Mouse (Mus musculus): ENCODE results near the gene Ereg. TPM values are rescaled to one million over a fixed set of nuclear protein-coding genes. Genes with fewer than 3 reads are reported as not detected.

Ereg gene
- polyA plus RNA-seq, 1 experiment from 2014 or later: not detected

DNA sequence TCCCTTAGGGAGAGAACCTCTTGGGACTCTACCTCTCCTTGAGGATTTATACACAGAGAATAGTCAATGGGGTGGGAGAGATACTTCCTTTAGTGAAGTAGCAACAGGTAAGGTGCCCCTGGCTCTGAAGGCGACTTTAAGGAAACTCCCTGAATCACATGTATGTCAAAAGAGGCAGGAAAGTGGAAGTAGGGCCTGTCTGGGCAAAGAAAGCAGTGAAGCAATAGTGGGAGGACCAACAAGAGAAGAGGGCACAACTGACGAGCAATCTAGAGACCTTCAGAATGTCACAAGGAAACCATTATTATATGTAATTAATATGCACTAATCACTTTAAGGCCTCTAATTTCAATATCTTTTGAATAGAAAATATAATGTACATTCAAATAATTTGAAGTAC, 39.5 kb downstream of the Ereg start:
- Histone ChIP-seq H3K4me3 (replicated peaks) (no peak overlapping the region), H3K27ac (replicated peaks) (no peak overlapping the region), H3K9me3 (replicated peaks) (no peaks in the 10 kb centered on the region), H3K9ac (replicated peaks) (no peak overlapping the region), H3K4me1 (no peaks in the 10 kb centered on the region), H3K36me3 (no peaks in the 10 kb centered on the region), H3K27me3 (replicated peaks) (no peaks in the 10 kb centered on the region), H3K4me2 (no peak overlapping the region)
- no peak for ATAC-seq (ENCODE audit: low FRiP score)
- 86% methylated on average over 2 of the region's 2 CpGs for WGBS

DNA sequence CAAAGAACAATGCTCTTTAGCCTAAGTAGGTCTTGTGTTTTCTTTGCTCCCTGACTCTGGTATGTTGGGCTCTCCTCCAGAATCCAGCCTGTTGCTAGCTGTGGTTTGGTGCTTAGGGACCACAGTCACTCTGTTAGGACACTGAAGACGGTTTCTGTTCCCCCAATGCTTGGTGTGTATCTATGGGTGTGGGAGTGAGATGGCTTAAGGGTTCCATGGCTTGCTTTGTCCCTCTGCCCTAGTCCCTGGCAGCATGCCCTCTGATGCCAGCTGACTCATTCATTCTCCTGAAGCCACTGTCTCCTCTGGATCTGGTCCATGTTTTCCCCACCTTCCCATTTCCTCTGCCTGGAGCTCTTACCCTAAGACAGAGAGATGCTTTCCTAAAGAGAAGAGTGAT, 40.2 kb downstream of the Ereg start:
- 69% methylated on average over 1 of the region's 1 CpGs for WGBS
- Histone ChIP-seq H3K4me3 (replicated peaks) (no peak overlapping the region), H3K9ac (replicated peaks) (no peak overlapping the region), H3K27me3 (replicated peaks) (no peaks in the 10 kb centered on the region), H3K36me3 (no peaks in the 10 kb centered on the region), H3K4me1 (no peaks in the 10 kb centered on the region), H3K9me3 (replicated peaks) (no peaks in the 10 kb centered on the region), H3K4me2 (no peak overlapping the region), H3K27ac (replicated peaks) (no peak overlapping the region)
- no peak for ATAC-seq (ENCODE audit: low FRiP score)

DNA sequence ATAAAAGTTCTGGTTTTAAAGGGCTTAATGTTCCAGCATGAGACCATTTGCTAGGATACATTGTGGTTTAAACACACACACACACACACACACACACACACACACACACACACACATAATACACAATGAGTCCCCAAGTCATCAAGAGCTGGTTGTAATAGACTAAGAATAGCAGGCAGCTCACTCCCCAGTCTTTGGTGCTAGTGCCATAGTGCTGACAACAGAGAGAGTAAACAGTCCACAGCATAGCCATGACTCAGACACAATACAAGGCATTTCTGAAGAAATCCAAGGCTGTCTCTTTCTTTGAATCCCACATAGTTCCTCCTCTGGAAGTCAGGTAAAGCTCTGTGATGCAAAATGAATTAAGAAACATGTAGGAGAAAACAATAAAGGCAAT, 44.2 kb downstream of the Ereg start:
- no peaks in the 10 kb centered on the region for H3K27me3 ChIP-seq (replicated peaks)
- H3K4me3 ChIP-seq (replicated peaks): no peak overlapping the region
- no peak overlapping the region for H3K4me2 ChIP-seq
- no peak overlapping the region for H3K9ac ChIP-seq (replicated peaks)
- H3K36me3 ChIP-seq: no peaks in the 10 kb centered on the region
- no peak overlapping the region for H3K27ac ChIP-seq (replicated peaks)
- H3K4me1 ChIP-seq: no peaks in the 10 kb centered on the region
- H3K9me3 ChIP-seq (replicated peaks): no peaks in the 10 kb centered on the region
- ATAC-seq (ENCODE audit: low FRiP score): no peak

DNA sequence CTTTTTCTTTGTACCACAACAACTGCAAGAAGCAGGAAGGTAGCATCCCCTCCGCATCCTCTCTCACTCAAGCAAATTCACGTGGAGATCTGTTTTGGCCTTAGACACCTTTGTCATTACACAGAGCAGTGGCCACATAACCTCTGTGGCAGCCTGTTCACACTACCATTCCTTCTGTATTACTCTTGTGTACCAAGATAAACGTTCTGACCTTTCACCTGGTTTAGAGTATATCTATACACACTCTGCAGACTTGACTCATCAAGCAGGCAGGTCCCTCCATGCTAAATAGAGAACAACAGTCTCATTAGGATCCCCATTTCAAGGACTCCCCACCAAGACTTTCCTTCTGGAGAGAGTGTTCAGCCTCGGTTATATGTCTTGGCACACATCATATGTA, 49.0 kb downstream of the Ereg start:
- H3K4me3 ChIP-seq (replicated peaks): no peak overlapping the region
- no peaks in the 10 kb centered on the region for H3K9me3 ChIP-seq (replicated peaks)
- ATAC-seq (ENCODE audit: low FRiP score): no peak
- 78% methylated on average over 4 of the region's 4 CpGs for WGBS
- H3K4me1 ChIP-seq: no peaks in the 10 kb centered on the region
- no peak overlapping the region for H3K4me2 ChIP-seq
- H3K36me3 ChIP-seq: no peaks in the 10 kb centered on the region
- H3K27me3 ChIP-seq (replicated peaks): no peaks in the 10 kb centered on the region
- H3K27ac ChIP-seq (replicated peaks): no peak overlapping the region
- no peak overlapping the region for H3K9ac ChIP-seq (replicated peaks)

DNA sequence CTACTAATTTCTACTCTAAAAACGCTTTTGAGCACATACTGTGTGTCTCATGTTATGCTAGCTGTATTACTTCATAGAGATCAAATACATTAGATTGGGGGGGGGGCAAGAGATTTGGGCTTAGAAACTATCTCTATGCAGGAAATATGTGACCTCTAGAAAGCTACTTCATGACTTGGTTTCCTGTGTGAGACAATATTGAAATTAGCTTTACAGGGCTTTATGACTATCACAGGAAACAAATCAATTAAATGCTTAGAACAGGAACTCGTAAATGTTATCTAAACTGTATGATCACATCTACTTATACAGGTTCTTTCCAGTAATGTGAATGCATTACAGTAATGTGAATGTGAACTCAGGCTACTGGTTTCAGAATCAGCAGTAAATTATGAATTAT, 49.7 kb downstream of the Ereg start:
- no peaks in the 10 kb centered on the region for H3K4me1 ChIP-seq
- WGBS: 87% methylated on average over 2 of the region's 2 CpGs
- no peak overlapping the region for H3K4me2 ChIP-seq
- no peaks in the 10 kb centered on the region for H3K36me3 ChIP-seq
- H3K27ac ChIP-seq (replicated peaks): no peak overlapping the region
- no peak overlapping the region for H3K9ac ChIP-seq (replicated peaks)
- no peak for ATAC-seq (ENCODE audit: low FRiP score)
- H3K27me3 ChIP-seq (replicated peaks): no peaks in the 10 kb centered on the region
- no peak overlapping the region for H3K4me3 ChIP-seq (replicated peaks)
- H3K9me3 ChIP-seq (replicated peaks): no peaks in the 10 kb centered on the region

DNA sequence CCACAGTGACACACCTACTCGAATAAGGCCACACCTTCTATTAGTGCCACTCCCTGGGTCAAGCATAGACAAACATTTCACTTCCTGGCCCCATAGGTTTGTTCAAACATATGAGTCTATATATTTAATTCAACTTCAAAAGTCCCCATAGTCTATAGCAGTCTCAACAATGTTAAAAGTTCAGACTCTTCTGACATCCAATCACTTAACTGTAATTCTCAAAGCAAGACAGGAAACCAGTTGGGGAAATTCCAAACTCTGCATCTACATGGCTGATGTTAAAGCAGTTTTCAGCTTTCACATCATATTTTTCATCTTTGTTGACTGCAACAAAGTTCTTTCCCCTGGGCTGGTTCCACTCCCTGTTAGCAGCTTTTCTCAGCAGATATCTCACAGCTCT, 52.2 kb downstream of the Ereg start:
- ATAC-seq (ENCODE audit: low FRiP score): no peak
- no peaks in the 10 kb centered on the region for H3K27me3 ChIP-seq (replicated peaks)
- no peaks in the 10 kb centered on the region for H3K9me3 ChIP-seq (replicated peaks)
- H3K4me1 ChIP-seq: no peaks in the 10 kb centered on the region
- H3K9ac ChIP-seq (replicated peaks): no peak overlapping the region
- H3K4me2 ChIP-seq: no peak overlapping the region
- no peak overlapping the region for H3K27ac ChIP-seq (replicated peaks)
- no peaks in the 10 kb centered on the region for H3K36me3 ChIP-seq
- no peak overlapping the region for H3K4me3 ChIP-seq (replicated peaks)
- WGBS: 89% methylated on average over 1 of the region's 1 CpGs

DNA sequence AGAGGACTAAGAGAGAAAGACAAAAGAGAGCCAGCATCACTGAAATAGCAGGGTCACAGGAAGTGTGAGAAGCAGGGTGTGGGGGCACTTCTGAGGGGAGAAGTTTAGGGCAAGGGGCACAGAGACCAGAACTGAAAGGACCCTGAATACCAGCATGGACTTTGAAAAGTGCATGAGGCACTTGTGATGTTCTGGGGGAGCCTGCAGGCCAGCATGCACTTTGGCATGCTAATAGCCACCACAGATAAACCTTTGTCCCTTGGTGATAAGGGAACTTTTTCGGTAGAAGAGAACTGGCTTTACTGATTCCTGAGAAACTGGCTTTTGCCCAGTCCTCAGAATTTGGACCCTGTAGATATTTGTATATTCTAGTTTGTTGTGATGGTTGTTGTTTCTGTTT, 60.5 kb downstream of the Ereg start:
- H3K4me1 ChIP-seq: peaks cover 7% of the 10 kb centered on the region
- H3K4me3 ChIP-seq (replicated peaks): no peak overlapping the region
- peaks cover 6% of the 10 kb centered on the region for H3K27me3 ChIP-seq (replicated peaks)
- H3K9ac ChIP-seq (replicated peaks): no peak overlapping the region
- H3K27ac ChIP-seq (replicated peaks): no peak overlapping the region
- no peaks in the 10 kb centered on the region for H3K36me3 ChIP-seq
- ATAC-seq (ENCODE audit: low FRiP score): no peak
- 36% methylated on average over 1 of the region's 1 CpGs for WGBS
- no peak overlapping the region for H3K4me2 ChIP-seq
- H3K9me3 ChIP-seq (replicated peaks): no peaks in the 10 kb centered on the region

DNA sequence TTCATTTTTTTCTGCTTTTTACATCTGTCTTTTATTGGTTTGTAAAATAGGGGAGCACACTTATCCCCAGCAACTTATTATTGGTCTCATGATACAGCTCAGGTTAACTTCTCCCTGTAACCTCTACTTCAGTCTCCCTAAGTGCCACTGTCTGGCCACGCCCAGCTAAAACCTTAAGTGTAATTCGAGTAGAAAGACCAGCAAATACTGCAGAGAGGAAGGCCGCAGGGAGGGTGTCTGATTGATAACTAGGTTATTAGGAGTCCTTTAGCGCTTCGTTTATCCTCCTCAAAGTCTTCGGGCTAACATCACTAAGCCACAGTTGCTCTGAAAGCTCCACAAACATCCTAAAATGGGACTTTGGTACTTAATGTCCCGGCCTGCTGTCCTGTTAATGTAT, 64.5 kb downstream of the Ereg start:
- peaks cover 8% of the 10 kb centered on the region for H3K4me1 ChIP-seq
- H3K9me3 ChIP-seq (replicated peaks): no peaks in the 10 kb centered on the region
- WGBS: 5% methylated on average over 7 of the region's 7 CpGs
- H3K36me3 ChIP-seq: no peaks in the 10 kb centered on the region
- peak; percentile 8; the same call in 1 of the 2 replicates for ATAC-seq (ENCODE audit: low FRiP score)
- H3K4me2 ChIP-seq: peak overlapping the region; percentile 97
- no peak overlapping the region for H3K9ac ChIP-seq (replicated peaks)
- no peak overlapping the region for H3K27ac ChIP-seq (replicated peaks)
- H3K4me3 ChIP-seq (replicated peaks): peak overlapping the region; percentile 63
- H3K27me3 ChIP-seq (replicated peaks): peaks cover 21% of the 10 kb centered on the region

DNA sequence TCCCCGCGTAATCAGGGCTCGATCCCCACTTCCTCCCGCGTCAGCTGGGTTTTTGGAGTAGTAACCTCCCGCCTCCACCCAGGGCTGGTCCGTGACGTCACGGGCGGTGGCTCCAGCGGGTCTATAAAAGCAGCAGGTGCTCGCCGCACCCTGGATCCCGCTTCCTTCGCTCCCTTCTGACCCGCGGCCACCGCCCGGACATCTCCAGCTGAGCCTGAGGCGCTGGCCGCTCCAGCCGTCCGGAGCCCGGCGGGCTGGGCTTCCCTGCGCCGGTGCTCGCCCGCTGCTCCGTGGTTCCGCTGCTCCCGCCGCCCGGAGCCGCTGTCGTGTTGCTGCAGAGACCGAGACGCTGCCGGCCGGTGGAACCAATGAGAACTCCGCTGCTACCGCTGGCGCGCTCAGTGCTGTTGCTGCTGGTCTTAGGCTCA, 65.0 kb downstream of the Ereg start, which contains the start of gene Areg:
Gene Areg (plus strand): TSS at position 154 of the 428 bp plus-strand sequence.
- 1% methylated on average over 44 of the region's 44 CpGs for WGBS
- peak within 1 kb of the TSS; percentile 97 for H3K4me2 ChIP-seq
- H3K4me3 ChIP-seq (replicated peaks): peak within 1 kb of the TSS; percentile 63
- H3K9ac ChIP-seq (replicated peaks): peak within 1 kb of the TSS; percentile 54
- peaks cover 8% of the 10 kb centered on the region for H3K4me1 ChIP-seq
- peaks cover 21% of the 10 kb centered on the region for H3K27me3 ChIP-seq (replicated peaks)
- no peak within 1 kb of the TSS for H3K27ac ChIP-seq (replicated peaks)
- no peaks in the 10 kb centered on the region for H3K36me3 ChIP-seq
- no peaks in the 10 kb centered on the region for H3K9me3 ChIP-seq (replicated peaks)
- peak; percentile 94 for ATAC-seq (ENCODE audit: low FRiP score)

DNA sequence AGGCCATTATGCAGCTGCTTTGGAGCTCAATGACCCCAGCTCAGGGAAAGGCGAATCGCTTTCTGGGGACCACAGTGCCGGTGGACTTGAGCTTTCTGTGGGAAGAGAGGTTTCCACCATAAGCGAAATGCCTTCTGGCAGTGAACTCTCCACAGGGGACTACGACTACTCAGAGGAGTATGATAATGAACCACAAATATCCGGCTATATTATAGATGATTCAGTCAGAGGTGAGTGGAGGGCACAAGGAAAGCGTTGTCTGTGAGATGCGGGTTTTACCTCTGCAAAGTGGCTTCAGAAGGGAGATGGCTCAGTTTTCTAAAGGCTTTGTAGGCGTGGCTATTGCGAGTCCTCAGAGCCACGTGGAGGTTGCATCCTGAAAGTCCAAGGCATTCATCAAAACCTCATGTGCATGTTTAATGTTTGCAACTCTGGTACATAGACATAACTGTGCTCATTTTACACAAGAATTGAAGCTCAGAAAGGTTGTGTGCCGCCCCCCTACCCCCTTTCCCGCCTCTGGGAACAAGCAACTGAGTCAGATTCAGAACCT, 66.5 kb downstream of the Ereg start:
- H3K27ac ChIP-seq (replicated peaks): no peak overlapping the region
- peaks cover 21% of the 10 kb centered on the region for H3K27me3 ChIP-seq (replicated peaks)
- 52% methylated on average over 13 of the region's 13 CpGs for WGBS
- H3K4me2 ChIP-seq: no peak overlapping the region
- H3K36me3 ChIP-seq: no peaks in the 10 kb centered on the region
- no peaks in the 10 kb centered on the region for H3K9me3 ChIP-seq (replicated peaks)
- H3K4me3 ChIP-seq (replicated peaks): no peak overlapping the region
- no peak for ATAC-seq (ENCODE audit: low FRiP score)
- H3K4me1 ChIP-seq: peaks cover 8% of the 10 kb centered on the region
- H3K9ac ChIP-seq (replicated peaks): no peak overlapping the region

Other genes with a start within 250 kb of the Ereg start
- gene Cxcl1, start 183.4 kb upstream of the Ereg start, polyA plus RNA-seq (2015; fragmentation: Nextera tagmentation; extraction: Ambion mirVana): 0.27 and 0.63 TPM in 2 replicates
- gene Cxcl2, start 170.8 kb upstream of the Ereg start, polyA plus RNA-seq (2015; fragmentation: Nextera tagmentation; extraction: Ambion mirVana): not detected in 2 replicates
- 76.4 and 86.6 TPM in 2 replicates for gene Mthfd2l, start 143.5 kb upstream of the Ereg start, polyA plus RNA-seq (2015; fragmentation: Nextera tagmentation; extraction: Ambion mirVana)
- not detected in 2 replicates for gene Epgn, start 47.2 kb upstream of the Ereg start, polyA plus RNA-seq (2015; fragmentation: Nextera tagmentation; extraction: Ambion mirVana)
- gene Areg, start 65.0 kb downstream of the Ereg start, polyA plus RNA-seq (2015; fragmentation: Nextera tagmentation; extraction: Ambion mirVana): 2.7 and 2.8 TPM in 2 replicates

Measured in neural tube, embryonic 15.5 days (tissue).